Mouse (Mus musculus) layer of hippocampus, adult 8-10 months (tissue): ENCODE results near the gene Pcx. TPM values are rescaled to one million over a fixed set of nuclear protein-coding genes. Genes with fewer than 3 reads are reported as not detected.
A peak's percentile ranks its signal among the peaks of the same experiment; 100 is the strongest.

Experiments used
- DNase-seq, 2 experiments: peaks; one replicate each; pipeline ENCODE4 v3.0.0; 2022; ENCODE audit warnings: low spot score in 2 of 2
- total RNA-seq, 4 experiments: library from RNA; stranded (reverse); gene quantifications; 2 replicates each; pipeline ENCODE4 v1.2.4; 2022

Pcx gene
- total RNA-seq, 4 experiments from 2014 or later = 64.5 to 72.7 (median 68.1) TPM

GRCm38 (mm10) chr19:4547801-4548200 lies 37.5 kb downstream of the Pcx start:
- no peak for DNase-seq

GRCm38 (mm10) chr19:4548305-4548883 lies 38.1 kb downstream of the Pcx start:
- no peak for DNase-seq

GRCm38 (mm10) chr19:4554248-4554647 lies 44.0 kb downstream of the Pcx start:
- DNase-seq = no peak

GRCm38 (mm10) chr19:4555086-4555485 lies 44.8 kb downstream of the Pcx start:
- DNase-seq = no peak

GRCm38 (mm10) chr19:4556787-4557186 lies 46.5 kb downstream of the Pcx start:
- no peak for DNase-seq

GRCm38 (mm10) chr19:4557796-4558569 lies 47.7 kb downstream of the Pcx start:
- peak; percentile 41 to 44 for DNase-seq

GRCm38 (mm10) chr19:4558570-4558955 lies 48.3 kb downstream of the Pcx start:
- DNase-seq = no peak

- no peak for DNase-seq
Measured at GRCm38 (mm10) chr19:4559011-4559410, 48.7 kb downstream of the Pcx start.

GRCm38 (mm10) chr19:4559588-4559987 lies 49.3 kb downstream of the Pcx start:
- peak; percentile 18 to 40 for DNase-seq

GRCm38 (mm10) chr19:4560205-4560604 lies 49.9 kb downstream of the Pcx start:
- DNase-seq = no peak

GRCm38 (mm10) chr19:4565678-4566077 lies 55.4 kb downstream of the Pcx start:
- DNase-seq = no peak

- no peak for DNase-seq
Measured at GRCm38 (mm10) chr19:4566880-4567279, 56.6 kb downstream of the Pcx start.

GRCm38 (mm10) chr19:4567665-4568064 lies 57.4 kb downstream of the Pcx start:
- DNase-seq = no peak

- no peak for DNase-seq
Measured at GRCm38 (mm10) chr19:4568832-4569231, 58.6 kb downstream of the Pcx start.

- no peak for DNase-seq
Measured at GRCm38 (mm10) chr19:4569356-4570236, 59.3 kb downstream of the Pcx start.

- DNase-seq = no peak
Measured at GRCm38 (mm10) chr19:4570237-4570613, 60.0 kb downstream of the Pcx start.

GRCm38 (mm10) chr19:4570815-4571214 lies 60.5 kb downstream of the Pcx start:
- no peak for DNase-seq

GRCm38 (mm10) chr19:4571658-4572057 lies 61.4 kb downstream of the Pcx start:
- DNase-seq = no peak

- no peak for DNase-seq
Measured at GRCm38 (mm10) chr19:4572061-4572460, 61.8 kb downstream of the Pcx start.

- no peak for DNase-seq
Measured at GRCm38 (mm10) chr19:4572467-4572866, 62.2 kb downstream of the Pcx start.

- no peak for DNase-seq
Measured at GRCm38 (mm10) chr19:4573241-4573640, 63.0 kb downstream of the Pcx start.

GRCm38 (mm10) chr19:4578799-4579198 lies 68.5 kb downstream of the Pcx start:
- no peak for DNase-seq
